Mouse (Mus musculus): ENCODE data around the gene Rabggta. TPM values are rescaled to one million over a fixed set of nuclear protein-coding genes. Genes with fewer than 3 reads are reported as not detected.
A peak's percentile ranks its signal among the peaks of the same experiment; 100 is the strongest.

Gene Rabggta
- polyA plus RNA-seq (2012; rRNA removed): 25.9 and 34.6 TPM in 2 replicates

- DNase-seq (ENCODE audit: low spot score): peak; percentile 82
These were observed at the start of gene Rabggta for GRCm38 (mm10) chr14:55721700-55722437. Gene Rabggta (minus strand): TSS chr14:55722263.

- no peak for DNase-seq (ENCODE audit: low spot score)
These were observed 47.1 kb upstream of the Rabggta start for GRCm38 (mm10) chr14:55769087-55769703.

DNA sequence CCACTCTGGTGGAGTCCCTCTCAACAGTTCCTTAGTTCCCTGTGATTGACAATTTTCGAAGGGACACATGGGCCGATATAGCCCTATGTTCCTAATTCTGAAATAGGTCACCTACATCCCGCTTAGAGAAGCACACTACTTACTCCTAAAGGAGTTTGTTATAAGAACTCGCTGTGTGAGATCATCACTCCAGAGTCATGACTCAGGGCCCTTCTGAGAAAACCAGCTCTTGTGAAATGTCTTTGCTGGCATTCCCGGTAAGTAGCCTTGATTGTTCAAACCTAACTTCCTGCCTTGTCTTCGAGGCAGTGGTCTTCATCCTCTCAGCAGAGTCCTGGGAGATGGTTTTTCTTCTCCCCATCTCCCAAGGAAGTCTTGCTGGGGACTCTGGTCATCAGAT is 46.5 kb upstream of the Rabggta start:
- DNase-seq (ENCODE audit: low spot score): no peak

GRCm38 (mm10) chr14:55767519-55768414 is 45.7 kb upstream of the Rabggta start:
- DNase-seq (ENCODE audit: low spot score): peak; percentile 49

DNA sequence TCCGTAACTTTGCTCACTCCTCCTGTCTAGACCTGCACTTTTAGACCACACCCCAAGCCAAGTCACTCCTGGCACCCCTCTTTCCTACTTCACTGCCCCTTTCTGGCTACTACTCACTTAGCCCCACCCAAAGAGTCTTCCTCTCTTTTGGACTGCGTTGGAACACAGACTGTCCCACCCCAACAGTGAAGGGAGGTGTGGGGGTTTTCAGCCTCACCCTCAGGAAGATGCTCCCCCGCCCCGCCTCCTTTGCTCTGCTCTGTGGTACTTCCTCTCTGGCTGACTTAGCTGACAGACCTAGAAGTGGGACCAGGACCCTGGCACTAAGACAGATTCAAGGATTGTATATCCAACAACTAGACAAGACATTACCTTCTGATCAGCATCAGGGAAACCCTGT is 43.6 kb upstream of the Rabggta start, which contains the start of gene Ltb4r1:
Gene Ltb4r1 (plus strand): TSS at position 267 of the 400 bp plus-strand sequence.
- no peak for DNase-seq (ENCODE audit: low spot score)

DNA sequence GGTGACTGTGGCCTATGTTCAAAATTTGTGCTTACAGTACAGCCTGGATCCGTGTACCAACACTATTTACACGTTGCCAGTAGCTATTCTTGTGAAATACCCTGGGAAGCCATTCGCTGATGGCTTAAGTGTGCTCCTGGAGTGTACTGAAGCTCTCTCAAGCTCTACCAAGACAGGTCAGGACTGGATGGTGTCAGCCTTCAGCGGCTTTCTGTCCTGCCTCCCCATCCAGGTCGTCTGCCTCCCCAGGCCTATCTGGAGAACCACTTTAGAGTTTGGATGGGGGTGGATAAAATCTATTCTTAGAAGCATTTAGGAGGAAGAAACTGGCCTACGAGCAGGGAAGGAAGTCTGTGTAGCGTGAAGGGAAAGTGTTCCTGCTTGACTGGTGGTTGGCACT is 41.1 kb upstream of the Rabggta start:
- no peak for DNase-seq (ENCODE audit: low spot score)

DNA sequence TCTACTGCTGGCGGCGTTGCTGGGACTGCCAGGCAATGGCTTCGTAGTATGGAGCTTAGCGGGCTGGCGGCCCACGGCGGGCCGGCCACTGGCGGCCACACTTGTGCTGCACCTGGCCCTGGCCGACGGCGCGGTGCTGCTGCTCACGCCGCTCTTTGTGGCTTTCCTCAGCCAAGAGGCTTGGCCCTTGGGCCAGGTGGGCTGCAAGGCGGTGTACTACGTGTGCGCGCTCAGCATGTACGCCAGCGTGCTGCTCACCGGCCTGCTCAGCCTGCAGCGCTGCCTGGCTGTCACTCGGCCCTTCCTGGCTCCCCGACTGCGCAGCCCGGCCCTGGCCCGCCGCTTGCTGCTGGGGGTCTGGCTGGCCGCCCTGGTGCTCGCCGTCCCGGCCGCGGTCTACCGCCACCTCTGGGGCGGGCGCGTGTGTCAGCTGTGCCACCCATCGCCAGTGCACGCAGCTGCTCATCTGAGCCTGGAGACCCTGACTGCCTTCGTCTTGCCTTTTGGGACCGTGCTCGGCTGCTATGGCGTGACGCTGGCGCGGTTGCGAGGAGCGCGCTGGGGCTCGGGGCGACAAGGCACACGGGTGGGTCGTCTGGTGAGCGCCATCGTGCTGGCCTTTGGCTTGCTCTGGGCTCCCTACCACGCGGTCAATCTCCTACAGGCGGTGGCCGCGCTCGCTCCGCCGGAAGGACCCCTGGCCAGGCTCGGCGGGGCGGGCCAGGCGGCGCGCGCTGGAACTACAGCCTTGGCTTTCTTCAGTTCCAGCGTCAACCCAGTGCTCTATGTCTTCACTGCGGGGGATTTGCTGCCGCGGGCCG is 40.1 kb upstream of the Rabggta start:
- no peak for DNase-seq (ENCODE audit: low spot score)

DNA sequence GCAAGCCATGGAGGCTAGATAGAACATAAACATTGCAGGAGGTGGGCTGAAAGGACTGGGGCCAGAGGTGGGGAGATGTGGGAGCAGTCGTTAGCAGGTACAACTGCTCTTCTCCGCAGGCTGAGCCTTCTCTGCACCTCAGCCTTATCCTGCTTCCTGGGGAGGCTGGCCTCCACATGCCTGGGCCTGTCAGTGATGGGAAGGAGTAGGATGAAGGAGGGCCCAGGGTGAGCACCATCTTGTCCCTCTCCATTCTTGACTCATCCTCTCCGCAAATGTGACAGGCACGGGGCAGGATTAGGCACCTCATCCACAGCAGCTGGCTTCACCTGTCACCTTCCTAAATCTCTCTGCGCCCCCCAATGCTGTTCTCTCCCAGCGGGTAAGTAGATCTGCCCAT is 39.1 kb upstream of the Rabggta start, which contains the start of gene Ltb4r2:
Gene Ltb4r2 (plus strand): TSS at position 266 of the 400 bp plus-strand sequence.
- no peak for DNase-seq (ENCODE audit: low spot score)

DNA sequence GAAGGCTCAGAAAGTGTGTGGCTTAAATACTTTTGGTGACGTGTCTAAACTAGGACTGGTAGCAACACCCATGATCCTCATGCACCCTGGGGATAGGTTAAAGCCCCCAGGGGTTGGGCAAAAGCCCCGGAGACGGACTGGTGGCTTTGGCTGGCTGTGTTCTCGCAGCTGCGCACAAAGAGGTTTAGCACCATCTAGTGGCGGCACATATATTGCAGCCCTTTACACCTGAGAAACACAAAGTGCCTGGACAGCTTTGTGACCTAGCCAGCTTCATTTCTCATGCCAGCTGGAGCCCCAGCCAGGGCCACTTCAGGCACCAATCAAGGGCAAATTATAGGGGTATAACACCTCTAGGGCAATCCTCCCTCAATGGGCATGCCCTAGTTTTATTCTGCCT is 38.1 kb upstream of the Rabggta start:
- DNase-seq (ENCODE audit: low spot score): peak; percentile 60

DNA sequence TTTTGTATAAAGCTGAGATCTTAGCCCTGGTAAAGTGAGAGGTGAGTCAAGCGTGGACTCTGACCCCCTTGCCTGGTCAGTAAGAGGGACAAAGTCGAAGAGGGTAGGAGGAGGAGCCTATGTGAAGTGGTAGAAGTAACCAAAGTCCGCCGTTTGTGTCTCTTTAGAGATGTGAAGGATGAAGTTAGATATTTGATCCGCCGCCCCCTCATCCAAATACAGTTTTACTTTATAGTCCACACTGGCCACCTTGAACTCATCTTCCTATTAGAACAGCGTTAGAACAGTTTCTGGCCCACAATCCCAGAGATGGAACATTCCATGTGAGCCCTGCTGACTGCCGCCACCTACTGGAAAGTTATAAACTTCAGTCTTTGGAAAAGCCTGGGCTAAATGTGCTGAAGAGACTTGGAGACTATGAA is 36.3 kb upstream of the Rabggta start, which contains the start of gene Cideb:
Gene Cideb (minus strand): TSS at position 96 of the 422 bp plus-strand sequence.
- no peak for DNase-seq (ENCODE audit: low spot score)

DNA sequence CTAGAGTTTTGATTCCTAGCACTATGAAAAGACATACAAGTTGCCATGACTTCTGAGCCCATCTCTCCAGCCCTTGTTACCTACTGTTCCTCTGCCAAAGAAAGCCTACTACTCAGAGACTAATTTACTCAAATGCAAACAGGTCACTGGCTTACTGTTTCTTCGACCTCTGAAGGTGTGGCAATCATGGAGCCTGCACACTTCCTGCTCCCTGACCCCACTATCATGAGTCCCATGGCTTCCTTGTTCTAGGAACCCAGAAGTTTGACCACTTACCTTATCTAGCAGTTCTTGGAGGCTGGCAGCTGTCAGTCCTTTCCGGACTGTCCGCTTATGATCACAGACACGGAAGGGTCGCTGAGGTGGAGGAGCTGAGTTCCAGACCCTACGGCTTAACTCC is 35.5 kb upstream of the Rabggta start:
- no peak for DNase-seq (ENCODE audit: low spot score)

GRCm38 (mm10) chr14:55747051-55747847 is 25.2 kb upstream of the Rabggta start:
- no peak for DNase-seq (ENCODE audit: low spot score)

DNA sequence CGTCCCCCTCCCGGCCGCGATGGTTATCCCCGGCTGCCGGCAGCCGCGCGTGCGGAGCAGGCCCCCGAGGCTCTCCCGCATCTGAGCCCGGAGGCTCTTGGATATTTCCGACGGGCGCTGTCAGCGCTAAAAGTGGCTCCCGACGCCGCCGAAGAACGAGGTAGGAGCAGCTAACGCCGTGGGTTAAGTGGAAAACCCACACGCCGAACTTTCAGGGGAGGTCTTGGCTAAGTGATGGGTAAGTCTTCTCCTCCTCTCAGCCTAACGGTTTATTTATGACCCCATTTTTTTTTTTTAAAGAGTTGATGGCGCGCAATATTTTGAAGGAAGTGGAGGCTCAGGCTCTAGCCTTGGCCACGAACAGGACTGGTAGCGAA is 23.8 kb upstream of the Rabggta start:
- no peak for DNase-seq (ENCODE audit: low spot score)

DNA sequence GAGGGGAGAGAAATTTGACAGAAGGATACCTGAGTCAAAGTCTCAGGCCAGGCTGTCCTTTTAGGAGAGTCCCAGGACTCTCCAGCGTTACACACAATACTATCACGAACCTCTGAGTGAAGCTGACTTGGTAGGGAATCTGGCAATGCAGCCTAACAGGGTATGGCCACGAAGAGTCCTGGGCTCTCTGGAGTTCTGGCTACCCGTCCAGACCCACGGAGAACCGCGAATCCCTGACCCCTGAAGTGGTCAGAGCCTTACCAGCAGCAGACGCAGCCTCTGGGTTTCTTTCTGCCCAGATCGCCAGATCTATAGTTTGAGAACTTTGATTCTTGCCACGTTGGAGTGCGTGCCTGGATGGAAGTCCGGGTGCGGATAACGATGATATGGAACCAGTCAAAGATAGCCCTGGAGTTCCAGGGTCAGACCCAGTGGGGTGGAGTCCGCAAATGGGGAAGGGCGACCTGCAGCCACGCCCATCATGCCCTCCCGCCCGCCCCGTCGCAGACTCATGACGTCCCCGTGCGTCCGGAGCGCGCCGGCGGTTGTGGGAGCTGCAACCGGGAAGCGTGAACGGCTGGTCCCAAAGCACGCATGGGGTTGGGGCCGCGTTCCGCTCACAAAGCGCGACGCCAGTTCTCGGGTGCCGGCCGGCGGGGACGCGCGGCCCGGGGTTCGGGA is 23.3 kb upstream of the Rabggta start, which contains the start of the genes Dhrs1 and Nop9:
Gene Dhrs1 (minus strand): TSS at position 511 of the 681 bp plus-strand sequence.
Gene Nop9 (plus strand): TSS at position 514 of the 681 bp plus-strand sequence.
- peak; percentile 78 for DNase-seq (ENCODE audit: low spot score)

DNA sequence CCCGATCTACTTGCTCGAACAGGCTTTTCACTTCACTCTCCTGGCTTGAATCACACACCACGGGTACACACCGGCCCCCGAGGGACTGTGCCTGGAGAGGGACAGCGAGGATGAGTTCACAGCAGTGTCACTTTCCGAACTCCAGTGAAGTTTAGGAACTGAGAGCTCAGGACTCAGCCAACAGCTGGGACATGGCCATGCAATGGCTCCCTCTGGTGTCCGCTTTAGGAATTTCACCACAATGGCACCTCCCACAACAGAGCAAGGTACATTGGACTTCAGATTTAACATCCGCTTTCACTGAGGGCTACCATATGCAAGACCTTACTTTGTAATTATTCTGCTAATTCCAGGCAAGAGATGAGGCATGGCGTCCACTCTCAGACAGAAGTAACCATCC is 21.6 kb upstream of the Rabggta start:
- peak; percentile 65 for DNase-seq (ENCODE audit: low spot score)

- no peak for DNase-seq (ENCODE audit: low spot score)
These were observed 15.1 kb upstream of the Rabggta start for GRCm38 (mm10) chr14:55737086-55737687.

DNA sequence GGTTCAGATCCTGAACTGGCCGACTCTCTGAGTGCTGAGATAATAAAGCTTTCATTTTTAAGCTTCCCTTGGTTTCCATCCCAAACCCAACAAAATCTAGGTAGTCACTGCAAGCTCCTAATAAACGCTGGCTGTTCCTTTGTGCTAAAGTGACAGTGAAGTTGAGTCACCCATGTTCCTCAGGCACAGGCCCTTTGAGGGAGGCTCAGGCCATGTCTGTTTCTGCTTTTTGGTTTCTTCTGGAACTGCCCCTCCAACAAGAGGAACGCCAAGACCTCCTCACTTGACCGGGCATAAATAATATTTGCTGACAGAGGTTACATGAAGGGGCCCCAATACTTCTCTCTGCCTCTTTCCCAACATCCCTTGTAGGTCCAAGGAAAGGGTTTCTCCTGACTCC is 13.7 kb upstream of the Rabggta start:
- DNase-seq (ENCODE audit: low spot score): no peak

GRCm38 (mm10) chr14:55735334-55735733 is 13.3 kb upstream of the Rabggta start:
- no peak for DNase-seq (ENCODE audit: low spot score)

DNA sequence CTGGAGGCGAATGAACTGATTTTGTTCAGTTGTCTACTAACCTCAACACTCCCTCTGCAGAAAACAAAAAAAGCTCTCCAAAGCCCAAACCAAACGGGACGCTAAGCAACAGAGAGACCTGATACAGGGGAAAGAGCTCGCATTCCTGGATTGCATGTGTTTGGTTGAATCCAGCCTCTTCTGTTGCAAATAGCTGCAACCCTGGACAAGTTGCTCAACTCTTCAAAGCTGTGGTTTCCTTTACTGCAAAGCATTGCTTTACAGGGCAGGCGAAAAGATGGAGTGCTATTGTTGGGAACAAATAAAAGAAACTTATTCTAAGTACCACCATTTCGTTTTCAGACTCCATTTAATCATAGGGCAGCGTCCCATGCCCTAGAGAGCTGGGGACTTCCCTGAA is 12.8 kb upstream of the Rabggta start:
- no peak for DNase-seq (ENCODE audit: low spot score)
